Mouse (Mus musculus) liver, postnatal 0 days (tissue): ENCODE results near the gene Kcnip3. TPM values are rescaled to one million over a fixed set of nuclear protein-coding genes. Genes with fewer than 3 reads are reported as not detected.

Experiments used
- ATAC-seq: fragments of 200-750 bp; cut with Nextera tagmentation; 2 replicates; pipeline ENCODE4 v1.8.0; 2017; ENCODE audit warnings: mild to moderate bottlenecking, moderate library complexity
- DNase-seq: peaks from one replicate; pipeline ENCODE4 v3.0.0-alpha.2; 2016
- H3K27ac ChIP-seq: fragments of 300-500 bp; sonication (generic); 2 replicates; pipeline ENCODE4 v1.5.1; 2014; ENCODE audit warnings: antibody characterized with exemption, moderate library complexity, mild to moderate bottlenecking, low read depth
- H3K27me3 ChIP-seq: fragments of 300-500 bp; sonication (generic); 2 replicates; pipeline ENCODE4 v1.6.1; 2014; ENCODE audit warnings: low read length, control low read depth, mixed read lengths; ENCODE audit not compliant: insufficient read depth
- H3K36me3 ChIP-seq: fragments of 300-500 bp; sonication (generic); replicated peaks from 2 replicates; pipeline ENCODE4 v1.6.1; 2014; ENCODE audit warnings: mild to moderate bottlenecking, control low read depth, low read length, moderate library complexity, mixed read lengths; ENCODE audit not compliant: insufficient read depth
- H3K4me1 ChIP-seq: fragments of 300-500 bp; sonication (generic); 2 replicates; pipeline ENCODE4 v1.6.1; 2014; ENCODE audit warnings: antibody characterized with exemption, mild to moderate bottlenecking, control low read depth; ENCODE audit not compliant: insufficient read depth
- H3K4me2 ChIP-seq: fragments of 300-500 bp; sonication (generic); 2 replicates; pipeline ENCODE4 v1.6.1; 2014; ENCODE audit warnings: low read depth, mild to moderate bottlenecking, low read length, moderate library complexity, mixed read lengths
- H3K4me3 ChIP-seq: fragments of 300-500 bp; sonication (generic); 2 replicates; pipeline ENCODE4 v1.5.1; 2014; ENCODE audit warnings: low read depth, low read length
- H3K9ac ChIP-seq: fragments of 300-500 bp; sonication (generic); replicated peaks from 2 replicates; pipeline ENCODE4 v1.6.1; 2014; ENCODE audit warnings: mild to moderate bottlenecking, moderate library complexity
- H3K9me3 ChIP-seq: fragments of 300-500 bp; sonication (generic); 2 replicates; pipeline ENCODE4 v1.6.1; 2016; ENCODE audit warnings: mild to moderate bottlenecking, control low read depth, low read length, mixed read lengths
- CTCF ChIP-seq: sonication (generic); IDR thresholded peaks from 2 replicates; pipeline ENCODE4 v1.5.1; 2016; ENCODE audit warnings: antibody characterized with exemption, low read depth
- EP300 ChIP-seq: IDR thresholded peaks from 2 replicates; pipeline ENCODE4 v1.6.1; 2016; ENCODE audit warnings: antibody characterized with exemption, low read depth, mild to moderate bottlenecking
- WGBS: fragments of 180-500 bp; shearing (Covaris S2); extraction: QIAGEN DNeasy Blood & Tissue Kit; methylation state at CpG from one replicate; pipeline ENCODE4 v1.1.7; 2014; ENCODE audit not compliant: insufficient replicate concordance; 5-methylcytosine and 5-hydroxymethylcytosine counted together
- polyA plus RNA-seq: library from polyadenylated mRNA; unstranded; fragments of >200 nt; fragmentation: Nextera tagmentation; extraction: Ambion mirVana; gene quantifications from 2 replicates; pipeline ENCODE4 v1.2.1, GENCODE M21; 2015

Gene Kcnip3
- polyA plus RNA-seq, 1 experiment from 2014 or later: 0.23 TPM

- no peak overlapping the region for H3K4me2 ChIP-seq
- no peak for ATAC-seq
- 78% methylated on average over 5 of the region's 5 CpGs for WGBS
Observed at GRCm38 (mm10) chr2:127470183-127470582, 51.7 kb downstream of the Kcnip3 start.

GRCm38 (mm10) chr2:127462314-127462713 lies 59.6 kb downstream of the Kcnip3 start:
- no peak overlapping the region for H3K9ac ChIP-seq
- WGBS: 13% methylated on average over 8 of the region's 8 CpGs
- no peak for TF ChIP-seq EP300
- peak; percentile 92 for TF ChIP-seq CTCF
- H3K36me3 ChIP-seq: no peaks in the 10 kb centered on the region
- peak; percentile 67 for DNase-seq
- no peaks in the 10 kb centered on the region for H3K9me3 ChIP-seq
- 0 out of 2 replicates have a peak, but pooled peaks cover 3% of the 10 kb centered on the region for H3K27me3 ChIP-seq
- no peak overlapping the region for H3K27ac ChIP-seq
- no peak overlapping the region for H3K4me3 ChIP-seq
- peak; percentile 62; the same call in 1 of the 2 replicates for ATAC-seq
- H3K4me1 ChIP-seq: no peaks in the 10 kb centered on the region
- H3K4me2 ChIP-seq: no peak overlapping the region

More at GRCm38 (mm10) chr2:127470183-127470582, 51.7 kb downstream of the Kcnip3 start:
- no peak overlapping the region for H3K4me3 ChIP-seq
- DNase-seq: no peak
- no peaks in the 10 kb centered on the region for H3K27me3 ChIP-seq
- no peak overlapping the region for H3K27ac ChIP-seq
- H3K9me3 ChIP-seq: no peaks in the 10 kb centered on the region
- H3K4me1 ChIP-seq: no peaks in the 10 kb centered on the region
- H3K9ac ChIP-seq: no peak overlapping the region
- H3K36me3 ChIP-seq: no peaks in the 10 kb centered on the region
- TF ChIP-seq CTCF (no peak), EP300 (no peak)

GRCm38 (mm10) chr2:127461351-127461750 lies 60.5 kb downstream of the Kcnip3 start:
- no peaks in the 10 kb centered on the region for H3K36me3 ChIP-seq
- ATAC-seq: no peak
- H3K4me2 ChIP-seq: no peak overlapping the region
- 0 out of 2 replicates have a peak, but pooled peaks cover 3% of the 10 kb centered on the region for H3K27me3 ChIP-seq
- H3K4me3 ChIP-seq: no peak overlapping the region
- no peak for TF ChIP-seq CTCF
- no peak for TF ChIP-seq EP300
- no peaks in the 10 kb centered on the region for H3K9me3 ChIP-seq
- H3K9ac ChIP-seq: no peak overlapping the region
- 50% methylated on average over 9 of the region's 9 CpGs for WGBS
- no peaks in the 10 kb centered on the region for H3K4me1 ChIP-seq
- DNase-seq: no peak
- no peak overlapping the region for H3K27ac ChIP-seq

- Histone ChIP-seq H3K27ac (no peak overlapping the region), H3K9me3 (no peaks in the 10 kb centered on the region), H3K27me3 (0 out of 2 replicates have a peak, but pooled peaks cover 3% of the 10 kb centered on the region), H3K4me1 (no peaks in the 10 kb centered on the region), H3K36me3 (no peaks in the 10 kb centered on the region), H3K4me3 (no peak overlapping the region), H3K9ac (no peak overlapping the region), H3K4me2 (no peak overlapping the region)
- no peak for ATAC-seq
- DNase-seq: no peak
- TF ChIP-seq CTCF: no peak
- TF ChIP-seq EP300: no peak
- 81% methylated on average over 2 of the region's 2 CpGs for WGBS
Observed at GRCm38 (mm10) chr2:127459341-127459740, 62.6 kb downstream of the Kcnip3 start.

- ATAC-seq (peak; percentile 70), DNase-seq (peak; percentile 81)
- Histone ChIP-seq H3K4me3 (no peak overlapping the region), H3K27ac (no peak overlapping the region), H3K4me1 (peaks cover 11% of the 10 kb centered on the region), H3K4me2 (no peak overlapping the region), H3K27me3 (0 out of 2 replicates have a peak, but pooled peaks cover 2% of the 10 kb centered on the region), H3K36me3 (no peaks in the 10 kb centered on the region), H3K9ac (no peak overlapping the region), H3K9me3 (no peaks in the 10 kb centered on the region)
- TF ChIP-seq EP300: no peak
- TF ChIP-seq CTCF: peak; percentile 97
- WGBS: 5% methylated on average over 5 of the region's 5 CpGs
Observed at GRCm38 (mm10) chr2:127453764-127454163, 68.1 kb downstream of the Kcnip3 start.

GRCm38 (mm10) chr2:127453141-127453540 lies 68.8 kb downstream of the Kcnip3 start:
- Histone ChIP-seq H3K9me3 (no peaks in the 10 kb centered on the region), H3K4me1 (peaks cover 11% of the 10 kb centered on the region), H3K4me3 (no peak overlapping the region), H3K9ac (no peak overlapping the region), H3K4me2 (no peak overlapping the region), H3K27me3 (0 out of 2 replicates have a peak, but pooled peaks cover 2% of the 10 kb centered on the region), H3K27ac (no peak overlapping the region), H3K36me3 (no peaks in the 10 kb centered on the region)
- ATAC-seq: no peak
- 75% methylated on average over 9 of the region's 9 CpGs for WGBS
- DNase-seq: no peak
- TF ChIP-seq EP300: no peak
- no peak for TF ChIP-seq CTCF
